Mouse (Mus musculus) testis, adult 2 months (tissue): ENCODE results near the gene Grin2b.

ENCODE experiments used
- CTCF ChIP-seq: fragments of 200-500 bp; IDR thresholded peaks from 2 replicates; pipeline ENCODE4 v1.5.1; 2012; ENCODE audit warnings: low read depth, mild to moderate bottlenecking, inconsistent platforms, low read length, moderate library complexity; ENCODE audit not compliant: control insufficient read depth, insufficient read depth, insufficient replicate concordance
- POLR2A ChIP-seq: fragments of 200-500 bp; IDR thresholded peaks from 2 replicates; pipeline ENCODE4 v1.6.1; 2012; ENCODE audit warnings: low read depth, mild to moderate bottlenecking, inconsistent platforms, low read length, moderate library complexity; ENCODE audit not compliant: control insufficient read depth

- no peak for TF ChIP-seq POLR2A
- no peak for TF ChIP-seq CTCF
Observed at GRCm38 (mm10) chr6:136172801-136173190, 515 bp downstream of the Grin2b start.
